Mouse (Mus musculus): ENCODE data around the gene Scd1. TPM values are rescaled to one million over a fixed set of nuclear protein-coding genes. Genes with fewer than 3 reads are reported as not detected.
A peak's percentile ranks its signal among the peaks of the same experiment; 100 is the strongest.

The Scd1 gene
- total RNA-seq, 2 experiments from 2014 or later, result 139 TPM

DNA sequence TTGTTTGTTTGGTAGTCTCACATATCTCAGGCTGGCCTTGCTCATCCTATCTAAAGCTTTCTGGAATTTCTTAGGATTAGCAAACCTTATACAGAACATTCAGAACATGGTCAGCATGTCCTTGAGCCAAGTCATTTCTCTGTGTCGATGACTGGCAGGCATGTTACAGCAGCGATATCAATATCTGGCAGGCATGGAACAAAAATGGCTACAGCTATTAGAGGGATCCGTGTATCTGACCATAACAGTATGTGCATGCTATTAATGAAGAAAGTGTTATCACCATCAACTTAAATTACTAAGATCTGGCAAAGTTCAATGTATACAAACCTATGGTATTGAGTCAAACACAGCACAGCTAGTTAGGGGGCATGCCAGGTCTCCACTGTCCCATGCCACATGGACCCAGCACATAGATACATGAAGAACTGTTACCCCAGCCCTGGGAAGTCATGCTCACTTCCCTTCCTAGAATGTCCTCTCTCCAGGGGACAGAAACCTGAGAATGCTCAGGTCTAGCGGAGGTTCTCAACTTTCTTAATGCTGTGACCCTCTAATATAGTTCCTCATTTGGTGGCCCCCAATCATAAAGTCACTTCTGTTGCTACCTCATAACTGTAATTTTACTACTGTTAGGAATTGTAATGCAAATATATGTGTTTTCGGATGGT lies 15.2 kb downstream of the Scd1 start:
- no peak for TF ChIP-seq CTCF (conservative IDR thresholded peaks at IDR 0.05)
- DNase-seq (ENCODE audit: low spot score in 2 of 2), result no peak
- Histone ChIP-seq H3K4me3 (no peak overlapping the region), H3K27ac (no peak overlapping the region)

DNA sequence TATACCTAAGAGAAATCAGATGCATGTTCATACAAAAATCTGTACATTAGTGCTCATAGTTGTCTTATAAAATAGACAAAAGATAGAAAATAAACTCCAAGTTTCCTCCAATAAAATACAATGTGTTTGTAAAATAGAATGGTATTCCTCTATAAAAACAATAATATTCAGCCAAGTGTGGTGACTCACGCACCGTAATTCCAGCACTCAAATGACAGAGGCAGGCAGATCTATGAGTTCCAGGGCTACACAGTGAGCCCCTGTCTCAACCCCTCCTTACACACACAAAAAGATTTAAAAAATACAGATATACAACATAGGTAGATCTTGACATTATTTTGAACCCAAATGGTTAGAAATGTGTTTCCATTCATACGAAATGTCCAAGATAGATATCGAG lies 15.8 kb downstream of the Scd1 start:
- no peak for DNase-seq (ENCODE audit: low spot score in 2 of 2)
- TF ChIP-seq CTCF (conservative IDR thresholded peaks at IDR 0.05), result no peak
- Histone ChIP-seq H3K4me3 (no peak overlapping the region), H3K27ac (no peak overlapping the region)

DNA sequence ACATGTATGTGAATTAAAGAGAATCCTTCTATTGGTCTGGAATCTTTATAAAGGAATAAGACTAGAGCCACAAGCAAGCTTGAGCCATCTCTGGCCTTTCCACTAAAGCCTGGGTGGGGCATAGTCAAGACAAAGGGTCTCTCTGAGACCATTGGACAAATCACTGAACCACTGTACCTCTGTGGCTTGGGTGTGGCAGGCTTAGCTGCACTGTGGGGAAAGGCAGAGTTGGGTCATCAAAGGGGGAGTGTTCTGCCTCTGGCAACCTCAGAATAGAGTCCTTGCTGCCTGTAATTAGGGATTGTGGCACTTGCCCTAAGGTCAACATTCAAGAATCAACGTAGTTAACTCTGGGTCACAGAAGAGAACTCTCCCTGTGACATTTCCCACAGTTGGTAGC lies 18.2 kb downstream of the Scd1 start:
- no peak for TF ChIP-seq CTCF (conservative IDR thresholded peaks at IDR 0.05)

DNA sequence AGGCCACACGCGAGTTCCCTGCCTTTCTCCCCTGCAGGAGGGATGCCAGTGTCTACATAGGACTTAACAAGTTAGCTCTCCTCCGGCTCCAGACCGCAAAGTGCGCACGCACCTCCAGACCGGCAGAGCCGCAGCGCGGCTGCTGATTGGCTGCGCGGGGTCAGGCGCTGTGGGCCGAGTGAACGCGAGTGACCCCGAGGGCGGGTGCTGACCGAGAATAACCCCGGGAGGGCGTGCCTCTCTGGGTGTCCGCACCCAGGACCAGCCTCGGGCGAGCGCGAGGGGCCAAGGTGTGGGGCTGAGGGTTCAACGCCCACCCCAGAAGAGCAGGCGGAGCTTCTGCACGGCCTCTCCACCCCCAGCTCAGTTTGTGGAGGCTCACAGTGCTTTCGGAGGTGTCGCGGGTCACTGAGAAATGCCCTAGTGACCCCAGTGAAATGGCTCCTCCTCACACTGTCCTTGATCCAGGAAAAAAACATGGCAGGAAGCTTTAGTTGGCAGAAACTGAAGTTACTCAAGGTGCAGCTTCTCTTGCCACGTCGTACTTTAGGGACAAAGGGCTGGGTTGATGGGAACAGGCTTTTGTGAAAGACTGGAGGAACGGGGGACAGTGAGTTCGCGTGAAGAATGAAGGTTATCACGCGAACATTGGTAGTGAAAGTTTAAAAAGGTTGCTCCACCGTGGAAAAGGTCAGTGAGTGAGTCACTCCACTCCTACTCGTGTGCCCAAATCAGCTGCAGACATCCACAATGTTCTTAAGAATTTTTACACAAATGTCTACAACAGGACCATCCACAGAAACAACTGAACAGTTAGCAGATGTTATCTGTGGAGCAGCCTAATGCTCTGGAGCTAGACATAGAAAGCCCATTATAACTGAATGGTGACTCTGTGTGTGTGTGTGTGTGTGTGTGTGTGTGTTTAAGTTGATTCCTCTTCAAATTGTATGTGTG lies 18.9 kb downstream of the Scd1 start:
- DNase-seq (ENCODE audit: low spot score in 2 of 2), result peak; percentile 83 to 90
- H3K27ac ChIP-seq, result peak overlapping the region; percentile 95
- peak overlapping the region; percentile 57 for H3K4me3 ChIP-seq
- TF ChIP-seq CTCF (conservative IDR thresholded peaks at IDR 0.05), result no peak

More for the DNA sequence above, 18.2 kb downstream of the Scd1 start:
- Histone ChIP-seq H3K4me3 (no peak overlapping the region), H3K27ac (peak overlapping the region; percentile 57; the same call in 1 of the 2 replicates)
- DNase-seq (ENCODE audit: low spot score in 2 of 2), result no peak

DNA sequence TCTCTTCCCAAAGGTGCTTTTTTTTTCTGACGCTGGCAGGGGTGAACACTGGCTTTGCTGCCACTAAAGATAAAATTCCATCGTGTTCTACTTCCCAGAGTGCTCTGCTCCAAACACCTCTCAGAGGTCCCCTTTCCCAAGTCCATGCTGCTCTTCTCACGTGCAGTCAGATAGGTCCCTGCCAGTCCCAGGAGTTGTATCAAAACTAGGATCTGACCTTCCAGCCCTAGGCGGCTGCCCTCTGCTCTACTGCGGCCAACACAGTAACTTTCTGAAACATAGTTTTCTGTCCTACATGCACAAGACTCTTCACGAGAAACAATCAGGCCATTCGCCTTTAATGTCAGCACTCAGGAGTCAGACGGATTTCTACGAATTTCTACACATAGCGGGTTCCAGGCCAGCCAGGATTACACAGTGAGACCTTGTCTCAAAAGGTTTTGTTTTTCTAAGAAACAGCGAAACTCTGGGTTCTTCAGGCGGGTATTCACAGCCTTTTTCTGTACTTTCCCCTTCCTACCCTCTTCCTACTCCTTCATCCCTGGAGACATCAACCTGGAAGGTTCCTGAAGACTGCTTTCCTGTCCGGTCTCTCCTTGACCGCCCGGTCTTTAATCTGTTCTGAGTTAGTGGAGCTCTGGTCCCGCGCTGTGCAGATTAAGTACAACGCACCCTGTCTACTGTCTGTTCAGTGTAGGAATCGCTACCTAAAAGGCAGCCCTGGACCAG lies 19.8 kb downstream of the Scd1 start:
- TF ChIP-seq CTCF (conservative IDR thresholded peaks at IDR 0.05), result no peak
- no peak for DNase-seq (ENCODE audit: low spot score in 2 of 2)
- H3K4me3 ChIP-seq, result peak overlapping the region; percentile 57
- H3K27ac ChIP-seq, result peak overlapping the region; percentile 95

DNA sequence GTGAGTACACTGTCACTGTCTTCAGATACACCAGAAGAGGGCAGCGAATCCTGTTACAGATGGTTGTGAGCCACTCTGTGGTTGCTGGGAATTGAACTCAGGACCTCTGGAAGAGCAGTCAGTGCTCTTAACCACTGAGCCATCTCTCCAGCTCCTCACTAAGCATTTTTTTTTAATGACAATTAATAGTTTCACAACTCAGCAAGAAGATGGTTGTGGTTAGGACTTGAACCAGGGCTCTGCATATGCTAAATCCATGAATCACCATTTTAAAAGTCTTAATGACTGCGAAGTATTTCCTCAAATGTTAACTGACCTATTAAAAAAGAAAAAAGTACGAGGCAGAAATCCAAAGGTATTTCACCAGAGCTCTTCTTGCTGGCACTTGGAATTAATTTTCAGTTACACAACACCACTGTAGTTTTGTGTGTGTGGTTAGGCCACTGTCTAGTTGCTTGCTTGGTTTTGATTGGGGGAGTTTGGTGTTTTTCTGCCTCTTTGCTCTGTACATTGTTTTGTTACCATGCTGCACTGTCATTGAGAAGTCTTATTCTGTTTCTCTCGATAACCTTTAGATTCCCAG lies 20.5 kb downstream of the Scd1 start:
- Histone ChIP-seq H3K27ac (peak overlapping the region; percentile 95; the same call in 1 of the 2 replicates), H3K4me3 (no peak overlapping the region)
- TF ChIP-seq CTCF (conservative IDR thresholded peaks at IDR 0.05), result no peak; the same call in 1 of the 2 replicates
- DNase-seq (ENCODE audit: low spot score in 2 of 2), result no peak

DNA sequence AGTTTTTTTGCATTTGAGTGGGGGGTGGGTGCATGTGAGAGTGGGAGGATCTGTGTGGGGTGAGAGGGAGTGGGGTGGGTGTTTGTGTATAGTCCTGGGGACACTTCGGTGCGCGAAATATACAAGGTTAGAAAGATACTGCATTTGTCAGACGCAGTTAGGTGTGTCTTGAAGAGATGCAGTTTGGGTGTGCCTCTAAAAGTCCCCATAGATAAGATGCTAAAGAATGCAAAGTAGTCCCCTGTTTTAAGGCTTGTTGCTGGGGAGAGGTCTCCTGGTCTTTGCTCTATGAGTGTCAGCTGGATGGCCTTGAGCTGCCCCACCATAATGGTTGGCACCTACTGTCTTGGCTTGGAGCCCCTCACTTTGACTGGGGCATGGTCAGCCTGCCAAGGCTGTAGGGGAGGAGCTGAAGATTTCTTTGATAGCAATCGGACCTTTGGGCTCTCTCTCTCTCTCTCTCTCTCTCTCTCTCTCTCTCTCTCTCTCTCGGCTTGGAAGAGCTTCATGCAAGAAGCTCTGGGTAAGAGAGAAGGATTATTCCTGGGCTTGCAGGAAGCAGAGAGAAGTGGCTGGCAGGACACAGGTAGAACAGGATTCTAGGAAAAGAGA lies 21.7 kb downstream of the Scd1 start:
- no peak for DNase-seq (ENCODE audit: low spot score in 2 of 2)

DNA sequence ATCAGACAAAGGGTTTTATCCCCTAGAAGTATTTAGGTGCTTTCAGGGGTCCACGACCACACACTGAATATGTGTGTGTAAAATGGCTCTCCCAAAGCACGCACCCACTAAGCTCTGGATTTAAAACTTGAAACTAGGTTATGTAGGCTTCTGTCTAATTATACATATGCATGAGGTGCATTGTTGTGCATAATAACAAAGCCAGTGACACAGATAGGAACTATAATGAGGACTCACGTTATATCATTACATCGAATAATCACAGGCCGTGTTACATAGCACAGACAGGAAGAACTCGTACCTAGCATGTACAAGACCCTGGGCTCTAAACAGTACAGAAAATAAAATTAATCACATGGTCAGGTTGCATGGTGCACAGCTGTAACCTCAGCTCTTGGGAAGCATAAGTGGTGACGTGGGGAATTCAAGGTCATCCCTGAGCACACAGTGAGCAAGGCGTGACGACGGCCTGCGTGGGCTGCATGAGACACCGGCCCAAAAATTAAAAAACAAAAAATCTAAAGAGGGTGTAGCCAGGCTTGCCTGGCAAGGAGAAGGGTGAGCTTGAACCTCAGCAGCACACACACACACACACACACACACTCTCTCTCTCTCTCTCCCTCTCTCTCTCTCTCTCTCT lies 24.9 kb downstream of the Scd1 start:
- no peak for TF ChIP-seq CTCF (conservative IDR thresholded peaks at IDR 0.05)
- DNase-seq (ENCODE audit: low spot score in 2 of 2), result no peak

More for the DNA sequence above, 21.7 kb downstream of the Scd1 start:
- Histone ChIP-seq H3K4me3 (no peak overlapping the region), H3K27ac (no peak overlapping the region)
- no peak for TF ChIP-seq CTCF (conservative IDR thresholded peaks at IDR 0.05)

DNA sequence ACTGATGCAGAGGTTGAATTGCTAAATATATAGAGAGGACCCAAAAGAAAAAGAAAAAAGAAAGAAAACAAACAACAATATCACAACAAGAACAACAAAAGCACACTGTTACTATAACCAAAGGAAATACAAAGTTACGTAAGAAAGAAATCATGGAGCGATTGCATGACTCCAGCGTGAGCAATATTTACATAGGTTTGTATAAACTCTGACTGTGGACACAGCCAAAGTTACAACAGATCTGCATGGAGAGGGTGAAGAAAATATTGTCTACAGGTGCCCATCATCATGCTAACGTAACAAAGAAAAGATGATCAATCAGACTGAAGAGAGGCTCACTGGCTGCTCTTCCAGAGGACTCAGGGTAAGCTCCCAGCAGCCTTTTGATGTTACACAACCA lies 27.6 kb downstream of the Scd1 start:
- H3K27ac ChIP-seq, result no peak overlapping the region
- no peak for TF ChIP-seq CTCF (conservative IDR thresholded peaks at IDR 0.05)
- no peak overlapping the region for H3K4me3 ChIP-seq
- no peak for DNase-seq (ENCODE audit: low spot score in 2 of 2)

More for the DNA sequence above, 24.9 kb downstream of the Scd1 start:
- no peak overlapping the region for H3K27ac ChIP-seq
- no peak overlapping the region for H3K4me3 ChIP-seq

DNA sequence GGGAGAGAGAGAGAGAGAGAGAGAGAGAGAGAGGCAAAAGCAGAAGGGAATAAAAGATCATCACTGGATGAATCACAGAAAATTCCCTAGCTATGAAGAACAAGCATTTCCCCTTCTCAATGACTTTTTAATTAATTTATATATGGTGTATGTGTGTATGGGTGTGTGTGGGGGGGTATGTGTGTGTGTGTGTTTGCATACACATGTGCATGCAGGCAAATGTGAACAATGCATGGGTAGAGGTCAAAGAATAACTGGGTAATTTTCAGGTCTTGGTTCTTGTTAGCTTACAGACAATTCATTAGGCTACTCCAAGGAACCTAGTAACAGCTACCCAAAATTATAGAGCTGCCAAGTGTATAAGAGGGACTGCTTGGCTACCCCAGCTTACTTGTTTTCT lies 28.6 kb downstream of the Scd1 start:
- Histone ChIP-seq H3K4me3 (no peak overlapping the region), H3K27ac (no peak overlapping the region)
- no peak for TF ChIP-seq CTCF (conservative IDR thresholded peaks at IDR 0.05)
- no peak for DNase-seq (ENCODE audit: low spot score in 2 of 2)

DNA sequence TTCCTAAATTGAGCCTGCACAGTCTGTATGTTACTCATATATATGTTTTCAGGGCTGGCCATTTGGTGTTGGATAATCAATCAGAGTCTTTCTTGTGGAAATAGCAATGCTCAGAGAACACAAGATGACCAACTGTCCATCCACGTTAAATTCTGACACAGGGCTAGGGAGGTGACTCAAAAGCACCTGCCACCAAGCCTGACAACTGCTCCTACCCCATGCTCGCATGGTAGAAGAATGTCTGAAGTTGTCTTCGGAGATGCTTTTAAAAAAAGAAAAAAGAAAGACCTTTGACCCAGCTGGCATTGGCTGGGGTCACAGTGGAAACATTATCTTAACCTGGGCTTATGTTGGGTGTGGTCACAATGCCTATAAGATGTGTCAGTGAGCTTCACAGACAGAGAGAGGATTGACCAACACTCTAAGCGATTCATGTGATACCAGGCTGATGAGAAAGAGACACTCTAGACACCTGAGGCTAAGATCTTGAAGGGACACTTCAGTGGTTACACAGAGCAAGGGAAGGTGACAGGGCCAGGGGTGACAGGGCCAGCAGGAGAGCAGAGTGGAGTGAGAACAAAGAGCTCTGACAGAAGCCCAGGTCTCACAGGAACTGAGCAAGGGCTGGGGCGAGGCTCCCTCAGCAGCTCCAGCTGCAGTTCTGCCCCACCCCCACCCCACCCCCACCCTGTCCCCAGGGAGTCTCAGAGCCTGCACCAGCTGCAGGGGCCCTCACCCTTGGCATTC lies 29.9 kb downstream of the Scd1 start:
- no peak overlapping the region for H3K27ac ChIP-seq
- H3K4me3 ChIP-seq, result no peak overlapping the region
- no peak for DNase-seq (ENCODE audit: low spot score in 2 of 2)
- no peak for TF ChIP-seq CTCF (conservative IDR thresholded peaks at IDR 0.05)

All from layer of hippocampus, adult 2 months (tissue).